Mouse (Mus musculus) midbrain, embryonic 10.5 days (tissue): ENCODE measurements at regions not wholly inside any gene's neighbourhood (a gene's known extent, or its start where the extent isn't known, plus 50 kb on each side); places are given as distances from the start of the nearest gene placed in this dataset.
A peak's percentile ranks its signal among the peaks of the same experiment; 100 is the strongest.
"Not testable (repeated sequence)": the region's sequence is repeated elsewhere in the genome, so short reads cannot be mapped to it uniquely, and the experiment has no call there.

Experiments used
- DNase-seq: peaks from one replicate; pipeline ENCODE4 v3.0.0-alpha.2; 2017; ENCODE audit warnings: low spot score
- H3K27ac ChIP-seq: fragments of 300-500 bp; sonication (generic); replicated peaks from 2 replicates; pipeline ENCODE4 v1.5.1; 2016; ENCODE audit warnings: mild to moderate bottlenecking
- H3K27me3 ChIP-seq: fragments of 300-500 bp; sonication (generic); 2 replicates; pipeline ENCODE4 v1.6.1; 2016; ENCODE audit warnings: low read depth, mild to moderate bottlenecking; ENCODE audit not compliant: poor library complexity, severe bottlenecking
- H3K36me3 ChIP-seq: fragments of 300-500 bp; sonication (generic); 2 replicates; pipeline ENCODE4 v1.6.1; 2016; ENCODE audit warnings: mild to moderate bottlenecking, moderate library complexity
- H3K4me1 ChIP-seq: fragments of 300-500 bp; sonication (generic); 2 replicates; pipeline ENCODE4 v1.6.1; 2016
- H3K4me3 ChIP-seq: fragments of 300-500 bp; sonication (generic); 2 replicates; pipeline ENCODE4 v1.5.1; 2016; ENCODE audit warnings: mild to moderate bottlenecking, moderate library complexity
- H3K9me3 ChIP-seq: fragments of 300-500 bp; sonication (generic); replicated peaks from 2 replicates; pipeline ENCODE4 v1.6.1; 2016; ENCODE audit warnings: mild to moderate bottlenecking
- WGBS: fragments of 180-500 bp; shearing (Covaris S2); methylation state at CpG from one replicate; pipeline ENCODE4 v1.1.7; 2016; 5-methylcytosine and 5-hydroxymethylcytosine counted together

DNA sequence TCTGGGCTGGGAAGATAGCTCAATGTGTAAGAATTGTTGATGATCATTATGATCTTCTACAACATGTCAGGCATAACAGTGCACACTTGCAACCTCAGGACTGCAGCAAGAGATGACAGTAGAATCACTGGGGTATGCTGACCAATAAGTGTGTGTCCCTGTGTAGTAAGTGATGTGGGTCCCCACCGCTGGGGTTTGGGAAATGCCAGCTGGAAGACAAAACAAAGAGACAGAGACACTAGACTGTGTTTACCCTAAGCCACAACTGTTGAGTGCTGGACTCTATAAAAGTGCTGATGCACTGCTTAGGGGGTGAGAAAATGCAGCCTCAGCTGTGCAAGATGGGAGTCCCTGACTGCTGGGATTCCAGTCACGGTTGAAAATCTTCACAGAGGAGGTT lies 448.0 kb upstream of the Cox7c start:
- Histone ChIP-seq H3K36me3 (no peaks in the 10 kb centered on the region), H3K27me3 (no peaks in the 10 kb centered on the region), H3K4me1 (peaks cover 8% of the 10 kb centered on the region), H3K9me3 (no peaks in the 10 kb centered on the region), H3K27ac (0 out of 2 replicates have a peak overlapping the region, but pooled peaks have one; percentile 29), H3K4me3 (no peak overlapping the region)
- peak; percentile 12 for DNase-seq
- 27% methylated on average over 2 of the region's 2 CpGs for WGBS

DNA sequence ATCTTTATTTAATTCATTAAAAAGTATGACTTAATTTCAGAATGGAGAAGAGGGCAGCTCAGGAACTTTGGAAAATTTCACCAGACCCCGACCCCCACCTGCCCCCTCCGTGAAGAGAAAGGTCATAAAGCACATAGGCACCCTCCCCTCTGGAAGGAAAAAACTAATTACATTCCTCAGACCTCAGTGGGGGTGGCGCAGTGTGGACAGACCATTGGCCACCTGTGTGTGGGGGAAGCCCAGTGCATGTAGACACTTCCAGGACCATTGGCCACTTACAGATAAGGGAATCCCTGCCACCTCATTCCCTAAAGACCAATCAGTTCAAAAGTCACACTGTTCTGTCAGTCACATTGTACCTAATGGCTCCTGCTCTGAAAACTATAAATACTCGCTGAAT lies 422.0 kb upstream of the Cox7c start:
- Histone ChIP-seq H3K4me1 (no peaks in the 10 kb centered on the region), H3K9me3 (no peaks in the 10 kb centered on the region), H3K36me3 (no peaks in the 10 kb centered on the region), H3K4me3 (no peak overlapping the region), H3K27ac (no peak overlapping the region), H3K27me3 (no peaks in the 10 kb centered on the region)
- DNase-seq: no peak
- 82% methylated on average over 4 of the region's 4 CpGs for WGBS

DNA sequence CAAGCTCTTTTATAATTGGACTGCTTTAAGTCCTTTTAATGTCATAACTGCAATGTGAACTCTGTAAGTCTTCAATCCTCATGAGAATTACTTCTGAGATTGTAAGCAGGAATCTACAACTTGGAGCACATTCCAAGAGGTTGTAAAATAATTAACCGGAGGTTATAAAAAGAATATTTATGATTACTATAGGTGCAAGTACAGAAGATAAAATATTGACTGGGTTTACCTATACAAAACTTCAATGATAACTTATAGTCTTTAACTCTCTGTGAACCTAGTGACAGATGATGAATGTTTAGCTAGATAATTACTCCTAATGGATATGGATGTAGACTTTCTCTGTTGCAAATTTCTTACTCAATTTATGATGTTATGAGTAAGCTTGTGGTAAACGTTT lies 375.9 kb upstream of the Cox7c start:
- H3K27me3 ChIP-seq: no peaks in the 10 kb centered on the region
- no peaks in the 10 kb centered on the region for H3K9me3 ChIP-seq
- H3K4me1 ChIP-seq: no peaks in the 10 kb centered on the region
- H3K4me3 ChIP-seq: no peak overlapping the region
- H3K27ac ChIP-seq: no peak overlapping the region
- no peak for DNase-seq
- no peaks in the 10 kb centered on the region for H3K36me3 ChIP-seq
- 93% methylated on average over 2 of the region's 2 CpGs for WGBS

DNA sequence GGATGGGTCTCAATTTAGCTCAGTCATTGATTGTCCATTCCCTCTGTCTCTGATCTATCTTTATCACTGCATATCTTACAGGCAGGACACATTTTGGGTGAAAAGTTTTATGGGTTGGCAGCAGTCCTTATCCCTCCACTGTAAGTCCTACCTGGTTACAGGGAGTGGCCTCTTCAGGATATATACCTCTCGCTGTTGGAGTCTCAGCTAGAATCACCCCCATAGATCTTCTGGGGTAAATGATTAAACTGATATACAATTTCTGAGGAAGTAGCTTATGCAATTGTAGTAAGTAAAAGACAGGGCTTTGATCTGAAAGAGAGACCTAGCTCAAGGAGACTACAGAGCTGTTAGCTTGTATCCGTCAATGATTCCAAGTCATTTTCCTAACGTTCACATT lies 334.7 kb upstream of the Cox7c start:
- no peaks in the 10 kb centered on the region for H3K9me3 ChIP-seq
- H3K36me3 ChIP-seq: no peaks in the 10 kb centered on the region
- H3K4me3 ChIP-seq: no peak overlapping the region
- 95% methylated on average over 3 of the region's 3 CpGs for WGBS
- H3K4me1 ChIP-seq: no peaks in the 10 kb centered on the region
- no peak overlapping the region for H3K27ac ChIP-seq
- no peaks in the 10 kb centered on the region for H3K27me3 ChIP-seq
- DNase-seq: no peak

DNA sequence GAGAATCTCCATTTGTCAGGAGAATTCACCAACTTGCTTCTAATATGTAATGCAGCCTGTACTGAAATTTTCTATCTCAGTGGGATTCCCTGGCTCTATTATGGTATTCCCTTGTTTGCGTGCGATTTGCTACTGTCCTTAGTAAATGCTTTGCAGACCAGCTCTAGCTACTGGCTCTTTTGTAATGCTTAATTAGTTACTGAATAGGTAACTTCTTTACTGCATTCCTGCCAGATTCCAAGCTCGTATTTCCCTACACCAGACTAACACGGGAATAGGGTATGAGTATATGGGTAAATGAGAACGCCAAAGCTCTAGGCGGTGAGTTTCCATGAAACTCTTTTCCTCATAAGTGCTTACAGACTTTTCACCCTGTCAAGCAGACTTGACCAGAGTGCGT lies 332.5 kb upstream of the Cox7c start:
- not testable (repeated sequence) for H3K4me1 ChIP-seq, H3K27ac ChIP-seq, H3K4me3 ChIP-seq, H3K27me3 ChIP-seq, H3K36me3 ChIP-seq, DNase-seq, H3K9me3 ChIP-seq
- 41% methylated on average over 7 of the region's 7 CpGs for WGBS

DNA sequence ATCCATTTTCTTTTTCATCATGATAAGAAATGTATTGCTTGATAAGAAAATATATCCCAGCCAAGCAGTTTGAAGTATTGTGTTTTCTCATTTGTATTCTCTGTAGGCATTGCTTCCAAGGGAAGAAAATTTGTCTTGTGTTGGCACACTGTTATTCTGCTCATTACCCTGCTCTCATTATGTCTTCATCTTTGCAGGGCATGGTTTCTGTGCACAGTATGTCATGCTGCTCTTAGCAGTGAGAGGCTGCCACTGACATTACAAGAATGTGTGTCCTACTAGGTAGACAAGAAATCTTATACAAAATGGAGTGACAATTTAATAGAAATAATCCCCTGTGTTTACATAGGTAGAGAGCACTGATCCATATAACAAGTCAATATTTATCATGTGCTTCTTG lies 329.1 kb upstream of the Cox7c start:
- Histone ChIP-seq H3K27me3 (no peaks in the 10 kb centered on the region), H3K4me1 (no peaks in the 10 kb centered on the region), H3K36me3 (no peaks in the 10 kb centered on the region), H3K27ac (no peak overlapping the region), H3K4me3 (no peak overlapping the region), H3K9me3 (no peaks in the 10 kb centered on the region)
- DNase-seq: no peak

DNA sequence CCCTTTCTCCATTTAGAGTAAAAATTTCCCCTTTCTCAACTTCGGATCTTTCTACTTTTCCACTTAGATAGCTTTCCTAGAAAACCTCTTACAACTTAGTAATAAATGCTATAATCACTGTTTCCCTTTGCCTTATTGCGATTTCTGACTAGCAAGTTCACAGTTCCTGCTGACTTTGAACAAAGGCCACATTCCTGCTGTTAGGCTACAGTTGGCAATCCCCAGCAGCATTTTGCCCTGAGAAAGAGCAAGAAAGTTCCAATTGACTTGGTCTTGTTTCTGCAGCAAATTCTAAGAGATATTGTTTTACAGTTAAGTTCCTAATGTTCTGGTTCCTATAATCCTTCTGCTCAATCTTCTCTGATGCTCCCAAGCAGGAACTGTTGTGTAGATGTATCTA lies 299.2 kb upstream of the Cox7c start:
- H3K36me3 ChIP-seq: no peaks in the 10 kb centered on the region
- no peak overlapping the region for H3K4me3 ChIP-seq
- H3K9me3 ChIP-seq: no peaks in the 10 kb centered on the region
- DNase-seq: no peak
- H3K27me3 ChIP-seq: no peaks in the 10 kb centered on the region
- no peaks in the 10 kb centered on the region for H3K4me1 ChIP-seq
- 85% methylated on average over 2 of the region's 2 CpGs for WGBS
- H3K27ac ChIP-seq: no peak overlapping the region

DNA sequence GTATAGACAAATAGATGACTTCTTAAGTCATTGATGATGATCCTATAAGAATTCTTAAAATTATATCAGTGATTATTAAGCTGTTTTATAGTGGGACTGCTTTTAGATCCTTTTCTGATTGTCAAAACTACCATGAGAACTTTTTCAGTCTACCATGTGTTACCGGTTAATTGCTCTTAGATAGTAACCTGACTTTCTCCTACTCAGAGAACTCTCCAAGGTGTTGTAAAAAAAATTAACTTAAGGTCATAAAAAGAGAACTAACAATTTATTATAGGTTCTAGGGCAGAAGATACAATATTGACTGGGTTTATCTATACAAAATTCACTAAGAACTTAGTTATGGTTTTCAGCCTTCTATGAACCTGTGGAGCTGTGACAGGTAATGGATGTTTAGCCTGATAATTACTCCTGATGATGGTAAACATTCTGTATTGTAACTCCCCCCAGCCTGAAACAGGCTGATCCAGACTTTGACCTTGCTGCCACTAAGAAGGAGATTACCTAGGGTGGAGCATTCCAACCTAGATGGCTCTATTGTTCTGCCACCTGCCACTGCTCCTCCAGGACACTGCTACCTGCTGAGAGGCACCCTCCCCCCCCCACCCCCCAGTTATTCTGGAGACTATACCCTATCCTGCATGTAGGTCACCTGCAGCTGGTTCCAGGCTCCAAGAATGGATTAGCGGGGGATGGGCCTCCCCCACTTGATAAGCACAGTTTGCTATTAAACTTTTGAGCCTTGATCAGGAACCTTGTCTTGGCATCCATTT lies 298.4 kb upstream of the Cox7c start:
- no peaks in the 10 kb centered on the region for H3K36me3 ChIP-seq

DNA sequence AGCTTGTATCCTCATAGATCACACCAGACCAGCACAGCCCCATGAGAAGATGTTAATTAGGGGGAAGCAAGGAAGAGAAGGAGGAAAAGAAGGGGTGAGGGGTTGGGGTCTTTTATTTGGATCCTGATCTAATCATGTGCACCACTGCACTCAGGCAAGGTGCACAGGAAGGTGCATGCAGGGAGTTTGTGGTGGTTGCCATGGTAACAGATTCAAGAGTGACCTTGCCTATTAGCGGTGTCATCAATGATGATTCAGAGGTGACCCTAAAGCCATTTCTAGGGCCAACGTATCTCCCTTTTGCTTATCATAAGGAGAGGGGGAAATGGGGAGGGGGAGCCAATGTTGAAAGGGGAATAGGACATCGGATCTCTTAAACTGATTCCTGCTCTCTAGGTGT lies 289.8 kb upstream of the Cox7c start:
- H3K36me3 ChIP-seq: no peaks in the 10 kb centered on the region
- no peaks in the 10 kb centered on the region for H3K27me3 ChIP-seq
- WGBS: 79% methylated on average over 3 of the region's 3 CpGs
- no peak overlapping the region for H3K27ac ChIP-seq
- no peaks in the 10 kb centered on the region for H3K4me1 ChIP-seq
- no peak for DNase-seq
- no peak overlapping the region for H3K4me3 ChIP-seq
- no peaks in the 10 kb centered on the region for H3K9me3 ChIP-seq

More for the DNA sequence above, 298.4 kb upstream of the Cox7c start:
- H3K4me1 ChIP-seq: no peaks in the 10 kb centered on the region
- DNase-seq: no peak
- no peak overlapping the region for H3K27ac ChIP-seq
- no peaks in the 10 kb centered on the region for H3K9me3 ChIP-seq
- 98% methylated on average over 2 of the region's 2 CpGs for WGBS
- H3K27me3 ChIP-seq: no peaks in the 10 kb centered on the region
- H3K4me3 ChIP-seq: no peak overlapping the region
